Mouse (Mus musculus) embryo, embryonic 10 days (tissue): ENCODE measurements around the gene Rhd.
"Not testable (repeated sequence)": the region's sequence is repeated elsewhere in the genome, so short reads cannot be mapped to it uniquely, and the experiment has no call there.

Source experiments
- DNase-seq: peaks from one replicate; pipeline ENCODE4 v3.0.0-alpha.2; 2015; ENCODE audit warnings: low spot score

The Rhd gene

DNA sequence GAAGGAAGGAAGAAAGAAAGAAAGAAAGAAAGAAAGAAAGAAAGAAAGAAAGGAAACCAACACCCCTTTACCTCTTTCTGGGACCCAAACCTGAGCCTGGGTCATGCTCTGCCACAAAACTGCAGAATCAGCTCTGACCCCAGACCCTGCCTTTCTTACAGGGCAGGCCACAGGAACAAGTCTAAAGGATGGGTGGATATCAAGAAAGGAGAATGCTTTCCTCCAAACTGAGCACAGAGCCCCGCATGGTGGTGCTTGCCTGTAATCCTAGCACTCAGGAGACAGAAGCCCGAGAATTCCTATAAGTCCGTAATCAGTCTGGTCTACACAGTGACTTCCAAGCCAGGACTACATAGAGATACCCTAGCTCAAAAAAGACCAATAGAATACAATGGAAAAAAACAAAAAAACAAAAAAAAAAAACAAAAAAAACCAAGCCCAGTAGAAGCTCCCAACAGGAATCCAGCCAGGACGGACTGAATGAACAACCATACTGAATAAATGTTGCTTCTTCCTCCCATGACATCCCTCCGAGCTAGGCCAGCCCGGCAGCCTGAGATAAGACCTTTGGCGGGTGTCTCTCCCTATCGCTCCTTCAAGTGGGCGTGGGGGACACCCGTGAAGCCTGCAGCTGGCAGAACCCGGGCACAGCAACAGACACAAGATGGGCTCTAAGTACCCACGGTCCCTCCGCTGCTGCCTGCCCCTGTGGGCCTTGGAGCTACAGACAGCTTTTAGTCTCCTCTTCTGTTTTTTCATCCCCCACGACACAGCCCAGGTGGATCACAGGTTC lies at the start of gene Rhd:
Gene Rhd (plus strand): TSS at position 600 of the 793 bp plus-strand sequence.
- no peak for DNase-seq

DNA sequence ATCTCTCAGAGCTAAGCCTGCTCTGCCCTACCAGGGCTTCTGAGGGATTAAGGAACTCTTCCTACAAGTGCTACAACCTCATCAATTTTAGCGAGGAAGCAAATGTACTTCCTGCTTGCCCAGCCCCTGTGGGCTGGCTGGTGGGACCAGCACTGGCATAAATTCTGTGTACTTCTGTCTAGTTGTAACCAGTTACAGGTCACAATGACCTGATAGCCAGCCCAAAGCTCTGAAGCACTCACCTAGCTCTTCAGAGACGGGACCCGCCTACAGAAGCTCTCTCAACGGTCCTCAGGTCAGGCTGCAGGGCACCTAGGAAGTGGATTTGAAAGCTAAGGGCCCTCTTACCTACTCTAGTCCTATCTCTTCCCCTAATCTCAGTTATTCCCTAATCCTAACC lies 46.6 kb upstream of the Rhd start:
- no peak for DNase-seq

DNA sequence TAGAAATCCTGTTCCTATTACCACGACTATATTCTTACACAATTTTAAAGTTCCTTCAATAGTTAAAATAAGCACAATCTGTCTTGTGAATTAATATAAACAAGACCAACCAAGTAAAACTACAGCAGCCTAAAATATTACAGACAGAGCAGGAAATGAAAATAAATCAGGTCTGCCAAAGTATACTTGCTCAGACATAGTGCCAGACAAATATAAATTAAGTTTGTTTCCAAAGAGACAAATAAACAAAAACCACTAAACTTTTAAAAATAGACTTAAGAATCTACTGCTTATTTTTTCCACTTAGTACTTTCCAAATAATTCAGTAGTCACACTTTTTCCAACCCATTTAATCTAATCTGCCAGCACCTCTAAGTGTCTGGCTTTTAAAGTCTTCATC lies 43.3 kb upstream of the Rhd start:
- DNase-seq = no peak

DNA sequence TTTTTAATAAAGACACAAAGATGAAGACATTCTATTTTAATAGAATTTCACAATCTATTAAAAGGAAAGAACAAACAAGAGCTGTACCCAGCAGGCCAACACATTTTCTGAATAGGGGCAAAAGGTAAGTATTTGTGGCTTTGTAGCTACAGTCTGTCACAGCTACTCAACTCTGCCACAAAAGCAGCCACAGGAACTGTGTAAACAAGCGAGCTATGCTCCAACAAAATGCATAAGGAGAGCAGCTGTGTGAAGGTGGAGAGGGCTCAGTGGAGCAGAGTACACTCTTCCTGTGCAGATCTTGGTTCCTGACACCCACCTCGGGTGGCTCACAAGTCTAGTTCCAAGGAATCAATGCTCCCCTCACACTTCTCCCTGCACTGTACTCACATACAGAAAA lies 40.8 kb upstream of the Rhd start:
- DNase-seq = no peak

DNA sequence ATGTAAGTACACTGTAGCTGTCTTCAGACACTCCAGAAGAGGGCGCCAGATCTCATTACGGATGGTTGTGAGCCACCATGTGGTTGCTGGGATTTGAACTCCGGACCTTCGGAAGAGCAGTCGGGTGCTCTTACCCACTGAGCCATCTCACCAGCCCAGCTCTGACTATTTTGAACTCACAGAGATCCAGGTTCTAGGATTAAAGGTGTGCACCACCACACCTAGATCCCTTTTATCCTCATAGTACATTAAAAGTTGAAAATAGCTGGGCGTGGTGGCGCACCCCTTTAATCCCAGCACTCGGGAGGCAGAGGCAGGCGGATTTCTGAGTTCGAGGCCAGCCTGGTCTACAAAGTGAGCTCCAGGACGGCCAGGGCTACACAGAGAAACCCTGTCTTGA lies 38.5 kb upstream of the Rhd start:
- DNase-seq = not testable (repeated sequence)

DNA sequence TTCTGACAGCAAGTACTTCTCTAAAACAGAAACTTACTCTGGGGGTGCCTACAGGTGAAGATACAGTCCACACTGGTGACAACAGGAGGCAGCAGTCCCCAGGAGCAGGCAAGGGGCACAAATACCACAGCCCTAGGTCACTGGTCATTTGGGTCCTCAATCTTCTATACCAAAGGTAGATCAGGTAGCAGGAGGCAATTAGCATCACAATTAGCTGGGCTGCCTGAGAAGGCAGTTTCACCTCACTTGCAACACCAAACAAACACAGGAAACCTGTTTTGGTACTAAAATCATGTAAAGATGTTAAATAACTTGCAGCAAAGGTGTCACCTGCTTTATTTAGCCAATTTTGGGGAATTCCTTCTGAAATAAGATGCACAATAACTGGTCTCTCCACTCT lies 38.0 kb upstream of the Rhd start:
- no peak for DNase-seq

DNA sequence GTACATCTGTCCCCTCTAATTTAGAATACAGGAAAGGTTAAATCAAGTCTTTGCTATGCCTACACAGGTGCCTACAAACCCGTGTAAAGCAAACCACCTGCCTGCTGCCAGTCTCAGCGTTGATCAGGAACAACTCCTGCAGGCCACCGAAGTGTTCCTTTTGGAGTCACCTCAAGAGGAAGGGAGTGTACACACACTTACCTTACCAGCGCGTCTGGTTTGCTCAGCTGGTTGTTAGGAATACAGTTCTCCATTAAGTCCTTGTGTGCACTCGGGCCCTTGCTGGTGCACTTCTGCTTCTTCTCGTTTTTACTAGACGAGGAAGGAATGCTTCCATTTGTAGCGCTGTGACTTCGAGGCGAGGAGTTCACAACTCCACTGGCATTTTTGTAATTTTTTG lies 36.5 kb upstream of the Rhd start:
- DNase-seq = no peak

DNA sequence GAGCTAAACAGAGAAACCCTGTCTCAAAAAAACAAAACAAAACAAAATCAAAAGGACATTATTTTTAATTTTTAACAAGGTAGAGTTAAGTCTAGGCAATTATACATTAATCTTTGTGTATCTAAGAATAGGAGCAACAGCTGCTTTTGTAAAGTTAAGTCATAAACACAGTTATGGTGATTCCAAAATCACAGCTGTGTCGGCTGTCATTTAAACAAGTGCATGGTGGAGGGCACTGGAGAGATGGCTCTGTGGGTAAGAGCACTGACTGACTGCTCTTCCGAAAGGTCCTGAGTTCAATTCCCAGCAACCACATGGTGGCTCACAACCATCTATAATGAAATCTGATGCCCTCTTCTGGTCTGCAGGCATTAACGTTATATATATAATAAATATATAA lies 32.4 kb upstream of the Rhd start:
- no peak for DNase-seq

DNA sequence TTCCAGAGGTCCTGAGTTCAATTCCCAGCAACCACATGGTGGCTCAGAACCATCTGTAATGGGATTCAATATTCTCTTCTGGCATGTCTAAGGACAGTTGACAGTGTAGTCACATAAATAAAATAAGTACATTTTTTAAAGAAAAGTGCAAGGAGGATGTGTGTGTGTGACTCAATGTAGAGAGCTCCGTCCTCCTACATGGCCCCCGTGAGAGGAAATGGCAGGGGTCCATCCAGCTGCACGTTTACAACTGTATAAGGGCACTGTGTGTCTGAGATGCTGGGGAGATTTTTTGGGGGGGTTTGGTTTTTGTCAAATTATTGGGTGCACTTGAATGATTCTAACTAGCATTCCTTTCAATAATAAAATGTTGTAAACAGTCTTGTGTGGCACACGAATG lies 28.9 kb upstream of the Rhd start:
- no peak for DNase-seq

DNA sequence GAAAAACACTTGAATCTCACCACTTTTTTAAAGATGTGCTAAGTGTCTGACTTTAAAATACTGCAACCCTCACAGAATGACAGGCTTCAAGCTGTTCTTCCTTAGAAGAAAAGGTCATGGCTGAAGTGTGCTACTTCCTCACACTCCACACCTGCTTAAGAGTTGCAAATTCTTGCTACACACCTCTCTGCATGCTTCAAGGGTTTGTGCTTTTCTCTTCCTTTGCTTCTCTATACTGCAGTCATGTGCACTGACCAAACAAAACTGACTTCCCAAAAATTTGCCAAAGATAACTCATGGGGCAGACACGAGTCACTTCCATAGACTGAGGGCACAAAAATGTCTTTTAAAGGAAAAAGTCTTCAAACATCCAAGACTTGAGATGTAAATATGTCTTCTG lies 26.1 kb upstream of the Rhd start:
- DNase-seq = no peak

DNA sequence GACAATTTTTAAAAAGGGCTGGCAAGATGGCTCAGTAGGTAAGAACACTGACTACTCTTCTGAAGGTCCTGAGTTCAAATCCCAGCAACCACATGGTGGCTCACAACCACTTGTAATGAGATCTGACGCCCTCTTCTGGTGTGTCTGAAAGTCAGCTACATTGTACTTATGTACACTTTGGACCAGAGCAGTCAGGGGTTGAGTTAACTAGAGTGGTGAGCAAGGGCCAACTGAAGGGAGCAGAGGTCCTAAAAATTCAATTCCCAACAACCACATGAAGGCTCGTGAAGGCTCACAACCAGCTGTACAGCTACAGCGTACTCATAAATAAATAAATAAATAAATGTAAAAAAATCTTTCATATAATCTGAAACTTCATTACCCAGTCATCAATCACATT lies 25.6 kb upstream of the Rhd start:
- not testable (repeated sequence) for DNase-seq

DNA sequence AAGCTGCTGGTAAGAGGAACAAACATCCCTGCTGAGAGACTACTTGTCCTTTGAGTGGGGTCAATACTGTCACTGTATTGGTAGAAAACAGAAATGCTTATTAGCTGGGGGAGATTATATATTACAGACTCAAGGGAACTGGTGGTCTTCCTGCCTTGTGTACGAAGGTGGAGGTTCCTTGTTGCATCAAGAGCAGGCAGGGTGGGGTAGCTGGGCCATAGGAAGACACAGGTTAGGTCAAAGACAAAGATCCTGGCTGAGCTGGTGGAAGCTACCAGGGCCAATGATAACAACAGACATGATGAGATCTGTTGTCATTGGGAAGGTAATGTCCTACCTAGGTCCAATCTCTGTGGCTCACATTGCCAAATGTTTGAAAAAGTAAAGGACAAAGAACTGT lies 24.1 kb upstream of the Rhd start:
- no peak for DNase-seq

DNA sequence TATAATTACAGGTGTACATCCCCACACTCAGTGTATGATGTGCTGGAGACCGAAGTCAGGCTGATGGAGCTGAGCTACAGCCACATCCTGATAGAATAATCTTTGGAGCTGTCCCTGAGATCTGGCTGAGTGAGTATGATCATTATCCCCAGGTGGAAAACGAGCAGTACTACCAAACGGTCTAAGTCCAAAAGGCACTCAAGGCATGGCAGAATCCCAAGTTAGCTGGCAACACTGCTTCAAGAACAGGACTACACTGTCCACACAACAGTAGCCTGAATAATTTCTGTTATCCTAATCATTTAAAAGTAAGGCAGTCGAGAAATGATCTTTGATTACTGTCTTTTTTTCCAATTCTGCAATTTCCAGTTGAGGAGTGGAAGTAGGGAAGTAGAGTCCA lies 20.8 kb upstream of the Rhd start:
- DNase-seq = no peak

DNA sequence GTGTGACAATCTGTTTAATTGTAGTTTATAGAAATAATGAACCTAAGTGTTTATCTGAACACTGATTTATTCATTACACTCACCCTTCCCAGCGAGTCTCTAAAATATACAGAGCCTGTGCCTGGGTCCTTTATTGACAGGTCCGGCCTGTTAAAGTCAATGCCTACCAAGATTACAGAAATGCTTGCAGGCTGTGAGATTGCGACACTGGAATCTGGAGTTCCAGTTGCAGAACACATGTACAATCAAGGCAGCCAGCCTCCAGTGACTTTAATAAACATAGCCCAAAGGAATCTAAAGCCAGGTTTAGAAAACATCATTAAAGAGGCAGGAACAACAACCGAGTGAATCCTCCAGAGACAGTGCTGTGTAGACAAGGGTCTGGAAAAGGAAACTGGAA lies 16.7 kb upstream of the Rhd start:
- no peak for DNase-seq

DNA sequence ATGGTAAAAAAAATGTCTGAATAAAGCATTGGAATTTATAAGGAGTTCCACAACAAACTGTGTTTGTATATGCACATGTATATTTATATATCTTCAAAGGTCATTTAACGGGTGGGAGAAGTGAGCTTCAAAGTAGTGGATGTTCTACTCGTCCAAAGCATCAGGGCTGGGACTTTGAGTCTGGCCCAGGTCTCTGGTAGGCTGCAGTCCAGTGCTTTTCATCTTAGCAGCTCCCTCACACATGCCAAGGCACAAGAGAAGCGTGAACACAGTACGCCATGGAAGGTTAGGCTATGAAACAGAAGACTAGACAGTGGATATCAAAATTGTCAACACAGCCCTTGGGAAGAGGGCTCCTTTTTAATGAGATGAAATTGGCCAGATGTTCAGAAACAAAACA lies 13.8 kb upstream of the Rhd start:
- no peak for DNase-seq

DNA sequence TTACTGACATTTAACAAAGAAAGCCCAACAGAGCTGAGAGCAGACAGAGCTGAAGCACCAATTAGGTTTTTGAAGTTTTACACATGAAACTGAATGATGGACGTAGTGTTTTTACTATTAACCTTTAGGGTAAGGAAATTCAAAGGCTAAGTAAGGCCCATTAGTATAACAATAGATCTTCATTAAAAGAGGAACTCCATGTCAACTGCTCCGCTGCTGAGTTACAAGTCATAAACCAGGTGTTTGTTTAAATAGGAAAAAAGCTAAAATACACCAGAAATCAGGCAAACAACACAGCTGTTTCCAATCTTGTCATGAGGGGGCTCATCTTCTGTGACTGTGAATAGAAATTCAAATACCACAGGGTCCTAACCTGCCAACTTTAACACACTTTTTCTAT lies 13.1 kb upstream of the Rhd start:
- no peak for DNase-seq

DNA sequence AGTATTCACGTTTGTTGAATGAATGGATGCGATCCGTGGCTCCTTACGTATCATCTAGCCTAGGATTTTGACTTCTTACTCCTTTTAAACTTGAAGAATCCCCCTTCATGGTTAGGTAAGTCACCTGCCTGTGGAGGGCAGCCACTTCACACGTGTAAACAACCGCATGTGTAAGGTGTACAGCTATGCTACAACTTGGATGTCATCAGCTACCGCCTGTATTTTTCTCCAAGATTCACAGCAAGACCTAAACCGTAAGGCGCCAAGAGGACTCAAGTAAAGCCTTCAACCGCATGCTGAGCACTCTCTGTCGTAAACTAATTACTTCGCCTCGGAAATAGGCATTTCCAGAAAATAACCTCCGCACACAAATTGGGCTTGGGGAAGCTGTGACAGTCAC lies 12.5 kb upstream of the Rhd start:
- DNase-seq = peak; percentile 29

DNA sequence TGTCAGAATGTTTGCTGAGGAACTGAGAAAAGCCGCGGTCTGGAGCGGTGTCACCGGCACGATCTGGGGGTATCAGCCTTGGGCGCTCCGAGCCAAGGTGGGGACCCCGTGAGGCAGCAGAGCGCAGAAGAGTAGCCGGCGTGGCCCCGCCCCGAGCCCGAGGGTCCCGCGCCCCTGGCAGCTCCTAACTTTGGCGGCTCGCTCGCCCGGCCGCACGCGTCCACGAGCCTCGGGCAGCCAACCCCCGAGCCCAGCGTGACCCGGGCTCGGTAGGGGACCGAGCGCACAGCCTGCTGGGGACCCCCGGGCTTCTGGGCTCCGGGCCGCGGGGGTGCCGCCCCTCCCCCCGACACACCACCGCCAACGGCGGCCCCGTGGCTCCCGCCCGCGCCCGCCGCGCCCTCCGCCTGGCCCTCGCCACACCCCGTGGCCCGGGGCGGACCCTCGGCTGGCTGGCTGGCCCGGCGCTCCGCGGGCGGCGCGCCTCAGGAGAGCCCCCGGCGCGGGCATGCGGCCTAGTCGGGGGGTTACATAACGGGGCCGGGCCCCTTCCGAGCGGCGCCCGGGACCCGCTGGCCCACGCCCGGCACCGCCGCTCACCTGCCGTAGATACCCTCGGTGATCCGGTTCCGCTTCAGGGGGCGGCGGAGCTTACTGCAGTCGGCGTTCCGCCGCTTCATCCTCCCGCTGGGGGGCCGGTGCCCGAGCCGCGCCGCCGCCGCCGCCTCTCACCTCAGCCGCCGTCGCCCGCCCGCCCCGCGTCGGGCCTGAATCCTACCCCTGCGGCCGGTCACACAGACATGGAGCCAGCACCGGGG lies 11.7 kb upstream of the Rhd start:
- DNase-seq = peak; percentile 52

DNA sequence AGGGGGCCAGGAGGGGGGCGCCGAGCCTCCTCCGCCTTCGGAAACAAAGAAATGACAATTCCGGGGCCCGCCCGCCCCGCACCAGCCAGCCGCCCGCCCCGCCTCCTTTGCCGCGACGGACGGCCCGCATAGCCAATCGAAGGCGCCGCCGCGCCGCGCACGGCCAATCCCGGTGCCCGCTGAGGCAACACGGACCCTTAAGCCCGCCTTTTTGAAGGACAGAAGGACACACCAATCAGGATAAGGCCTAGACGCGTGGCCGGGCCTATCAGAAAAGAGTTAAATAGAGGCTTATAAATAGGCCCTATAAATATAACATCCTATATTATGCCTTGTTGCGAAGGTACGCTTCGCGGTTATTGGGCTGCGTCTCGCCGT lies 11.1 kb upstream of the Rhd start, which contains the start of gene Maco1:
Gene Maco1 (minus strand): TSS at position 87 of the 378 bp plus-strand sequence.
- peak; percentile 99 for DNase-seq

DNA sequence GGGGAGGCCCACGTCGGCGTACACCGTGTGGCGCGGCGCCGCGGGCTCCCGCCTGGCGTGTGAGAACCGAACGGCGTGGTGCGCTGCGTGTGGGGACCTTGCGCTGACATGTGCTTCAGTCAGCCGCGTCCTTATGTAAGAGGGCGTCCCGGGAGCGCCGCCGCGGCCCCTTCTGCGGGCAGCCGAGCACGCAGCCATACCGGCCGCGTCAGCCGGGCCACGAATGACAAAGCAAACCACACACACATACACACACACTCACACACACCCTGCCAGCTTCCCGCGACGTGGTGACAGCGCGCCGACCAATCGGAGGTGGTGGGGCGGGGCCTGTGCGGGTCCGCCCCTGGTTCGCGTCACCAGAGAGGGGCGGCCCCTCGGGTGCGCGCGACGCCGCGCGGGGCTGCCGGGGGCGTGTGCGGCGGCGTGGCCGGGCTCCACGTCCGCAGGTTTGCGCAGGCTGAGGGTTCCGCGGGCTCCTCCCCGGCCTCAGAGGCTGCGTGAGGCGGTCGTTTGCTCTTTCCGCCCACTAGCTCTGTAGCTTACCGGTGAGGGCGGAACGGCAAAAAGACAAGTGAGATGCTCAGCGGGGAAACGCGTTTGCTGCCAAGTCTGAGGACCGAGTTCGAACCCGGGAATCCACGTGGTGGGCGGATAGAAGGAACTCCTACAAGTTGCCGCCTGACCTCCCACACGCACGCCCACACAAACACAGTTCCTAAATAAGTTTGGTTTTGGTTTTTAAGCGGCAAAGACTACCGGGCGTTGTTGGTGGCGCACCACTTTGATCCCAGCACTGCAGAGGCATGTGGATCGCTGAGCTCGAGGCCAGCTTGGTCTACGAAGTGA lies 10.5 kb upstream of the Rhd start:
- peak; percentile 89 for DNase-seq

DNA sequence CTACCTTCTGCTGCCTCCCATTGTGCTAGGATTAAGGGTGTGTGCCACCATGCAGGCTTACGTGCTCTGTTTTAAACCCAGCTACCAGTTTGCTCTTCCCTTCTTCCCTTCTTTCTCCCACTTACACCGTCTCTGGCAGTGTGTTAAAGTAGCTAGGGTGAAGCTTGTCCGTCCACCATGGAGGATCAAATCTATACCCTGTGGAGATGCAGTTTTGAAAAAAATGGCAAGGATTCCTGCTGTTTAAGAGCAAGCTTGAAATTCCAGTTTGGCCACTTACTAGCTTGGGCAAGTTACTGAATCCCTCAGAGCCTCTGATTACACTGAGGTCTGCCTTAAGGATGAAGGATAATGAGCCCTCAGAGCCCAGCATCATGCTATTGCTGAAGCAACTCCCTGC lies 9.0 kb upstream of the Rhd start:
- DNase-seq = peak; percentile 38

DNA sequence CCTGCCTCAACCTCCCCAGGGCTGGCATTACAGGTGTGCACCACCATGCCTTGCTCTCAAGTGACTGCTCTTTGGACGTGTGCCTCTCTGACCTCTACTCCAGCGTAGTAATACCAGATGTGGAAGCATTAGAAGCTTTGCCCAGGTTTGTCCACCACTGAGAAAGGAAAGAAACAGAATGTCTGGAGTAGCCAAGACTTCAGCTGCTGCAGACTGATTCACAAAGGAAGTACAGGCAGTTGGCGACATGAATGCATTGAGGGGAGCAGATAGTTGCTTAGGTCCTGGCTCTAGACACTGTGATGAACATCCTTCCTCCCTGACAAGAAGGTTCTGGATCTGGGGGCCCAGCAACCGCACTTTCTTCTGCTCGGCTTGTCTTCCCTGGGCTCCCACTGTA lies 8.3 kb upstream of the Rhd start:
- no peak for DNase-seq

DNA sequence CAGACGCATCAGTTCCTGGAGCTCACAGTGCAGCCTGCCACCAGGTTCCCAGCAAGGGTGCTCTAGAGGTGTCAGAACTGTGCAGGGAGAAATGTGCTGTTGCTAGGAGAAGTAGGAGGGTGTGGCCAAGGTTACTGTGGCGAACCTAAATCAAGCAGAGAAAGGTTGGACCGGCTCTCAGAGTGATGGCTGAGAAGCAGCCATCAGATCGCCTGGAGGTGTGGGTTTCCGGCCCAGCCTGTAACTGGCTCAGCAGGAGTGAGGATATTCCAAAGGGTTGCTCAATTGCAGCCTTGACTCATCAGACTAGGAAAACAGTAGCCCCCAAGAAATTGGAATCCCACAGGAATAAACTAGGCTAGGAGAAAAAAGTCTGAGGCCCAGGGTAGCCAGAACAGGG lies 7.8 kb upstream of the Rhd start:
- DNase-seq = no peak
